Mouse (Mus musculus) embryonic facial prominence, embryonic 14.5 days (tissue): ENCODE measurements at regions not wholly inside any gene's neighbourhood (a gene's known extent, or its start where the extent isn't known, plus 50 kb on each side); places are given as distances from the start of the nearest gene placed in this dataset.

Experiments
- ATAC-seq: fragments of 200-750 bp; cut with Nextera tagmentation; 2 replicates; pipeline ENCODE4 v1.8.0; 2017; ENCODE audit warnings: low read depth, moderate number of reproducible peaks, moderate TSS enrichment
- DNase-seq: peaks from one replicate; pipeline ENCODE4 v3.0.0-alpha.2; 2015; ENCODE audit warnings: low spot score
- H3K27ac ChIP-seq: fragments of 300-500 bp; sonication (generic); replicated peaks from 2 replicates; pipeline ENCODE4 v1.5.1; 2014; ENCODE audit warnings: low read depth, mild to moderate bottlenecking, low read length, moderate library complexity
- H3K27me3 ChIP-seq: fragments of 300-500 bp; sonication (generic); replicated peaks from 2 replicates; pipeline ENCODE4 v1.6.1; 2014; ENCODE audit warnings: low read length; ENCODE audit not compliant: control insufficient read depth, insufficient read depth
- H3K36me3 ChIP-seq: fragments of 300-500 bp; sonication (generic); 2 replicates; pipeline ENCODE4 v1.6.1; 2014; ENCODE audit warnings: low read length, mixed read lengths; ENCODE audit not compliant: control insufficient read depth, insufficient read depth
- H3K4me1 ChIP-seq: fragments of 300-500 bp; sonication (generic); 2 replicates; pipeline ENCODE4 v1.6.1; 2014; ENCODE audit warnings: antibody characterized with exemption, low read length; ENCODE audit not compliant: control insufficient read depth, insufficient read depth
- H3K4me2 ChIP-seq: fragments of 300-500 bp; sonication (generic); 2 replicates; pipeline ENCODE4 v1.6.1; 2014; ENCODE audit warnings: low read depth, mild to moderate bottlenecking, low read length, moderate library complexity, mixed read lengths
- H3K4me3 ChIP-seq: fragments of 300-500 bp; sonication (generic); 2 replicates; pipeline ENCODE4 v1.5.1; 2014; ENCODE audit warnings: low read depth, mild to moderate bottlenecking, low read length
- H3K9ac ChIP-seq: fragments of 300-500 bp; sonication (generic); 2 replicates; pipeline ENCODE4 v1.6.1; 2014; ENCODE audit warnings: low read depth, mild to moderate bottlenecking, low read length, moderate library complexity, mixed read lengths
- H3K9me3 ChIP-seq: fragments of 300-500 bp; sonication (generic); 2 replicates; pipeline ENCODE4 v1.6.1; 2016; ENCODE audit warnings: low read length; ENCODE audit not compliant: control insufficient read depth
- WGBS: fragments of 180-500 bp; shearing (Covaris S2); extraction: QIAGEN DNeasy Blood & Tissue Kit; methylation state at CpG from one replicate; pipeline ENCODE4 v1.1.7; 2014; 5-methylcytosine and 5-hydroxymethylcytosine counted together

DNA sequence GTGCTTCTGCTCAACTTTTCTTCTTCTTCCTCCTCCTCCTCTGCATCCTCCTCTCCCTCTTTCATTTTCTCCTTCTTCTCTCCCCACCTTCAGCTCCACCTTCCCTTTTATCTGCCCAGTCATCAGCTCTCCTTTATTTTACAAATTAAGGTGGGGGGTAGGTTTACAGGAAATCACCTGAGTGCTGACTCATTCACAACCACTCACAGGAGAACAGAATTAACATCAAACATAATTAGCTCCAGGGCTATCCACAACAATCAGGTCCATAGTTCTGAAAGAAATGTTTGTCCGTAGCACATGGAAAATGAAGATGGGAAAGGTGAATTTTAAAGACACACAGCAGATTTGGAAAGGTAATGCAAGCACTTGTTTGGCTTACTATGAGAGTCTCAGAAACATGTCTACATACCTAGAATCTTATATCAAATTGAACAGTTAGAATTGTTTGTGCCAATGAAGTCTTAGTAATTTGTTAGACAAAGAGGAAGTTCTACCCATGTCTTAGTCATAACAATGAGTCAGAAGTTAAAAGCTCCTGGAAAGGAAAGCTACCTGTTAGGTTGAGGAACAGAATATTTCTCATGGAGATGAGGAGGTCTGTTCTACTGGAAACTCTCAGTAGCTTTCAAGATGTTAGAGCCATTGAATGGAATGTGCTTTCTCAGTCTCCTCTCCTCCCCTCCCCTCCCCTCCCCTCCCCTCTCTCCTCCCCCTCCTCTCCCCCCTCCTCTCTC is 108.8 kb upstream of the Tgfbr2 start:
- 68% methylated on average over 1 of the region's 1 CpGs for WGBS
- ATAC-seq, result no peak
- Histone ChIP-seq H3K27me3 (no peaks in the 10 kb centered on the region), H3K27ac (no peak overlapping the region), H3K4me1 (0 out of 2 replicates have a peak, but pooled peaks cover 5% of the 10 kb centered on the region), H3K36me3 (no peaks in the 10 kb centered on the region), H3K4me3 (no peak overlapping the region), H3K9me3 (no peaks in the 10 kb centered on the region), H3K9ac (no peak overlapping the region), H3K4me2 (no peak overlapping the region)
- DNase-seq, result no peak

DNA sequence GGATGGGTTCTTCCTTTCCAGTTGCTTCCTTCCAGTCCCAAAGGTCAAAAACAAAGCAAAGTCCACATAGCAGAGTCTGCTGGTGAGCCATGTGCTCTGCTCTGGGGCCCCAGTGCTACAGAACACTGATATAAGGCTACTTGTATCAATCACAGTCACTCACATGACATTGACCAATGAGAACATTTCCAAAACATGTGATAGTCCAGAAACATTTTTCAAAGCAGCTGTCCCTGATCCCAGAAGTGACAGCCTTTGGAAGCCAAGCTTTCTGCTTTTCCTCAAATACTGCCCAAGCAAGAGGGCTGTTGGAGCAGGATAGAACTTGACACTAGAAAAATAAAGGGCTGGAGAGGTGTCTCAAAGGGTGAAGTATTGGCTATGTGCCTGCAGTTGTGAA is 106.5 kb upstream of the Tgfbr2 start:
- Histone ChIP-seq H3K4me2 (no peak overlapping the region), H3K36me3 (no peaks in the 10 kb centered on the region), H3K9ac (no peak overlapping the region), H3K9me3 (no peaks in the 10 kb centered on the region), H3K27me3 (no peaks in the 10 kb centered on the region), H3K4me3 (no peak overlapping the region), H3K27ac (0 out of 2 replicates have a peak overlapping the region, but pooled peaks have one; percentile 28), H3K4me1 (0 out of 2 replicates have a peak, but pooled peaks cover 5% of the 10 kb centered on the region)
- DNase-seq (no peak), ATAC-seq (no peak)

DNA sequence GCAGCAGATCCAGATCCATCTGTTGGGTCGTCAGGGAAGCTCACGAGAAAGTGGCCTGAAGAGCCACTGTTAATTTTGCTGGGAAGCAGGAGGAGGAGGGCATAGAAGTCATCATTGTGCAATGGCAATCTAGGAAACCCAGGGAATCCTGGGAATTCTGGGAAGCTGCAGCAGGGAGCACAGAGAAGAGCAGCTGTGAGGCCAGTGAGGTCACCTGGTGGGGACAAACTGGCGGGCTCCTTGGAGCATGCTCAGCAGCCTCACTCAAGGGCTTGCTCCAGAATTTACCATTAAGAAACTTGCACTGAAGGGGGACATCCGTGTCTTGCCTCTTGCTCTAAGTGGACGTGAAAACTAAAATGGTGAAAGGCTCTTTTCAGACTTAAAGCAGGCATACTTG is 105.0 kb upstream of the Tgfbr2 start:
- H3K4me3 ChIP-seq, result no peak overlapping the region
- WGBS, result 87% methylated on average over 5 of the region's 5 CpGs
- DNase-seq (no peak), ATAC-seq (no peak)
- no peak overlapping the region for H3K27ac ChIP-seq
- no peaks in the 10 kb centered on the region for H3K27me3 ChIP-seq
- H3K4me2 ChIP-seq, result no peak overlapping the region
- H3K4me1 ChIP-seq, result no peaks in the 10 kb centered on the region
- no peak overlapping the region for H3K9ac ChIP-seq
- no peaks in the 10 kb centered on the region for H3K9me3 ChIP-seq
- no peaks in the 10 kb centered on the region for H3K36me3 ChIP-seq

DNA sequence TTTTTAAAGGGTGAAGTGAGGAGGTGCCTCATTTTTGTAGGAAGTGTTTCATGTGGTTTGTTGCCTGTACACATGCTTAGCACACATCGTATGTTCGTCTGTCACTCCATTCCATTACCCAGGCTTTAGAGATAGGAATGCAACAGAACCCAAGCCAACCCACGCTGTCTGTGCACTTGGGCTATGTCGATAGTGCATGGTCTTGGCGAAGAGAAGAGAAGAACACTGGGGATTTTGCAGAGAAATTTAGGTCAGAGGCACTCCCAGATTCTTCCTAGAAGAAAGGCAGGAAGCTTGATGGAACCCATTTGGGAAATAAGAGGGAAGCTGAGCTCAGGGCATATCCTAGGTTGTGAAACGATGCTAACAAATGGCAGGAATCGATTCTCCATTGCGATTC is 103.7 kb upstream of the Tgfbr2 start:
- DNase-seq, result no peak
- no peaks in the 10 kb centered on the region for H3K36me3 ChIP-seq
- H3K4me1 ChIP-seq, result no peaks in the 10 kb centered on the region
- no peak overlapping the region for H3K9ac ChIP-seq
- no peak overlapping the region for H3K4me3 ChIP-seq
- 83% methylated on average over 8 of the region's 8 CpGs for WGBS
- H3K27ac ChIP-seq, result no peak overlapping the region
- H3K9me3 ChIP-seq, result no peaks in the 10 kb centered on the region
- H3K27me3 ChIP-seq, result no peaks in the 10 kb centered on the region
- H3K4me2 ChIP-seq, result no peak overlapping the region
- no peak for ATAC-seq

DNA sequence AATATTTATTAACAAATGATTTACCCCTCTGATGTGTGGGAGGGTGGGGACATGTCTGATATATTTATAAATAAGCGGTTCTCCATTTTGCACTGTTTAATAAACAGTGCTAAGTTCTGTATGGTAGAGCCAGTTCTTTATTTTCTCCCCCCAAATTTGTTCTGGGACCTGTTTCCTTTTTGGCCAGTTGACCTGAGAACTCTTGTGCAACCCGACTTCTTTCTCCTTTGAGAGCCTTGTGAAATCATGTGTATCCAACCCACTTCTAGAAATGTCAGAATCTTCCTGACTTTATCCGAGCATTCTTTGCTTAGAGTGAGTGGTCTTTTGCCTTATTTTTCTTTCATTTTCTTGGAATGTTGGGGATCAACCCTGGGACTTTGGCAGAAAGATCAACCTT is 102.6 kb upstream of the Tgfbr2 start:
- Histone ChIP-seq H3K4me1 (no peaks in the 10 kb centered on the region), H3K27ac (no peak overlapping the region), H3K9me3 (no peaks in the 10 kb centered on the region), H3K27me3 (no peaks in the 10 kb centered on the region), H3K36me3 (no peaks in the 10 kb centered on the region), H3K9ac (no peak overlapping the region), H3K4me3 (no peak overlapping the region), H3K4me2 (no peak overlapping the region)
- no peak for ATAC-seq
- DNase-seq, result no peak
- 79% methylated on average over 3 of the region's 3 CpGs for WGBS

DNA sequence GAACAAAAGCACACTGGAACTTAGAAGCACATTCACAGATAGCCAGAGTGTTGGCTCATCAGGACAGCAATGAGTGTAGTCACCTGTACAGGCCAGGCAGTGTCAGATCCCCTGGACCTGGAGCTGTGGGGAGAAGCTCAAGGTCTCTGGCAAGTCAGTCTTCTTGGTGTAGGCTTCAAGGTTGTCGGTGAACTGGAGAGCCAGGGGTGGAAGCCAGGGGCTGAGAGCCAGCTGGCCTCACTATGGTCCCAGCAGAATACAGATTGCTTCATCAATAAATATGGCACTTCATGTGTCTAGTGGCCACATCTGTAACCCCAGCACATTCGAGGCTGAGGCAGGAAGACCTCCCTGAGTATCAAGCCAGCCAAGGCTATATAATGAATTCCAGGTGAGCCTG is 101.0 kb upstream of the Tgfbr2 start:
- H3K4me1 ChIP-seq, result no peaks in the 10 kb centered on the region
- WGBS, result 88% methylated on average over 2 of the region's 2 CpGs
- no peak overlapping the region for H3K9ac ChIP-seq
- H3K4me3 ChIP-seq, result no peak overlapping the region
- no peaks in the 10 kb centered on the region for H3K9me3 ChIP-seq
- no peak overlapping the region for H3K27ac ChIP-seq
- no peak overlapping the region for H3K4me2 ChIP-seq
- DNase-seq (no peak), ATAC-seq (no peak)
- H3K27me3 ChIP-seq, result no peaks in the 10 kb centered on the region
- H3K36me3 ChIP-seq, result no peaks in the 10 kb centered on the region

DNA sequence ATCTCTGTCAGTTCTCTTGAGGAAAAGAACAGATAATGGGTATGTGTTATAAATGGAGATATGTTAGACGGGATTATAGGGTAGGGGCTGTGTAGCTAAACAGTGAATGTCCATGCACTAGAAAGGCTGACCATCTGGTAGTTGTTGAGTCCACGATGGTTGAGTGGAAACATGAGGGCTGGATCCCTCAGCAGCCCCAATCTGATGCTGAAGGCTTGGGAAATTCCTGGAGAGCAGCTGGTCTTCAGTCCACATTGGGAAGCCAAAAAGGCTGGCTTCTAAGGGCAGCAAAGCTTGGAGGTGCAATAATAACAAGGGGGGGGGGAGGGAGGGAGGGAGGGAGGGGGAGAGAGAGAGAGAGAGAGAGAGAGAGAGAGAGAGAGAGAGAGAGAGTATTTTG is 97.3 kb upstream of the Tgfbr2 start:
- no peak overlapping the region for H3K9ac ChIP-seq
- no peaks in the 10 kb centered on the region for H3K36me3 ChIP-seq
- no peaks in the 10 kb centered on the region for H3K4me1 ChIP-seq
- no peak overlapping the region for H3K4me2 ChIP-seq
- H3K9me3 ChIP-seq, result no peaks in the 10 kb centered on the region
- WGBS, result 66% methylated on average over 2 of the region's 2 CpGs
- H3K27ac ChIP-seq, result no peak overlapping the region
- no peak overlapping the region for H3K4me3 ChIP-seq
- no peaks in the 10 kb centered on the region for H3K27me3 ChIP-seq
- ATAC-seq (no peak), DNase-seq (no peak)

DNA sequence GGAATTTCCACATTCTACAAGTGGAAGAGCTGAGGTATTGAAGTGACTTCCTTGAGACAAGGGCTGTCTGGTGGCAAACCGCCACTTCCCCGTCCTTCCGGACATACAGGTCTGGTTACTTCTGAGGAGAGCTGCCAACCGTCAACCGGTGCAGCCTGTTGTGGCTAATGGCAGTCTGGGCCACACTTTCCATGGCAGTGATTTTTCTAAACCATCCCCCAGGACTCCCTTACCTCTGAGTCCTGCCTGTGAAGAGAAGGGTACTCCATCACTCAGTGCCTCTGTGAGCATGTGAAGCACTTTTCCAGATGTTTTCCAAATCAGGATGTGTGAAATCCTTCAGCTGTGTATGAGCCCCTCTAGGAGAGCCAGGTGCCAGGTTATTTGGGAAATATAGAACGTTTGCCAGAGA is 95.3 kb upstream of the Tgfbr2 start:
- ATAC-seq, result peak; percentile 81
- H3K27ac ChIP-seq, result no peak overlapping the region
- DNase-seq, result peak; percentile 73
- H3K4me2 ChIP-seq, result no peak overlapping the region
- H3K4me3 ChIP-seq, result no peak overlapping the region
- WGBS, result 54% methylated on average over 6 of the region's 6 CpGs
- no peaks in the 10 kb centered on the region for H3K36me3 ChIP-seq
- no peaks in the 10 kb centered on the region for H3K27me3 ChIP-seq
- no peaks in the 10 kb centered on the region for H3K9me3 ChIP-seq
- H3K4me1 ChIP-seq, result no peaks in the 10 kb centered on the region
- H3K9ac ChIP-seq, result no peak overlapping the region

DNA sequence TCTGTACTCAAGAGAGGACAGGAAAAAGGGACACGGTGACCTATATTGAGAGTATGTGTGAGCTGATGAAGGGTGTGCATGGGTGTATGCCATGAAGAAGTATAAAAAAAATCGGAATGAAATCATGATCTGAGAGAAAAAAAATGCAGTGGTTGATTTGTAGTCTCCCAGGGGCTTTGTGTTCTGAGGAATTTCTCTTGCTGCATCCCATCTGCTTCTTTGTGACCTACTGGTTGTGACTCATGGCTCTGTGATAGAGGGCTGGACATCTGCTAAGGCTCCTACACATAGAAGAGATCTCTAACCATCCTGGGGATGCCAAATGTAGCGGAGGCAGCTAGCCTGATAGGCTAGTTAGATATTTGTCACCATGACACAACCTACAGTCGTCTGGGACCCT is 92.3 kb upstream of the Tgfbr2 start:
- Histone ChIP-seq H3K36me3 (no peaks in the 10 kb centered on the region), H3K27me3 (no peaks in the 10 kb centered on the region), H3K4me3 (no peak overlapping the region), H3K4me2 (no peak overlapping the region), H3K4me1 (no peaks in the 10 kb centered on the region), H3K9ac (no peak overlapping the region), H3K9me3 (no peaks in the 10 kb centered on the region), H3K27ac (no peak overlapping the region)
- 80% methylated on average over 4 of the region's 4 CpGs for WGBS
- no peak for DNase-seq
- ATAC-seq, result no peak
